Mouse (Mus musculus): ENCODE results near the gene Slc29a1. TPM values are rescaled to one million over a fixed set of nuclear protein-coding genes. Genes with fewer than 3 reads are reported as not detected.

The Slc29a1 gene
- polyA plus RNA-seq, 1 experiment, result 219 TPM

Other genes with a start within 250 kb of the Slc29a1 start
- 20.3 and 24.9 TPM in 2 replicates for gene Cdc5l, start 165.9 kb downstream of the Slc29a1 start, polyA plus RNA-seq (2012; rRNA removed)
- 0.14 TPM in 1 of 2 replicates, not detected in the other for gene Spats1, start 124.2 kb downstream of the Slc29a1 start, polyA plus RNA-seq (2012; rRNA removed)
- 10.2 TPM in 2 replicates for gene Aars2, start 92.8 kb downstream of the Slc29a1 start, polyA plus RNA-seq (2012; rRNA removed)
- gene Tcte1, start 76.2 kb downstream of the Slc29a1 start, polyA plus RNA-seq (2012; rRNA removed), result 0.01 TPM in 1 of 2 replicates, not detected in the other
- 0.51 and 0.81 TPM in 2 replicates for gene Tmem151b, start 49.9 kb downstream of the Slc29a1 start, polyA plus RNA-seq (2012; rRNA removed)
- gene Nfkbie, start 43.9 kb downstream of the Slc29a1 start, polyA plus RNA-seq (2012; rRNA removed), result 5.7 and 6.1 TPM in 2 replicates
- 62.3 and 69.4 TPM in 2 replicates for gene Slc35b2, start 35.7 kb downstream of the Slc29a1 start, polyA plus RNA-seq (2012; rRNA removed)
- 635 and 857 TPM in 2 replicates for gene Hsp90ab1, start 26.3 kb downstream of the Slc29a1 start, polyA plus RNA-seq (2012; rRNA removed)
- gene Mymx, start 2.5 kb upstream of the Slc29a1 start, polyA plus RNA-seq (2012; rRNA removed), result 0.31 and 0.84 TPM in 2 replicates
- 2.3 and 2.7 TPM in 2 replicates for gene Capn11, start 59.7 kb upstream of the Slc29a1 start, polyA plus RNA-seq (2012; rRNA removed)
- 100 and 106 TPM in 2 replicates for gene Mrpl14, start 86.7 kb upstream of the Slc29a1 start, polyA plus RNA-seq (2012; rRNA removed)
- 73.6 and 76.5 TPM in 2 replicates for gene Tmem63b, start 87.3 kb upstream of the Slc29a1 start, polyA plus RNA-seq (2012; rRNA removed)
- gene 1600014C23Rik, start 134.2 kb upstream of the Slc29a1 start, polyA plus RNA-seq (2012; rRNA removed), result not detected in 2 replicates